Mouse (Mus musculus) hindbrain, postnatal 0 days (tissue): ENCODE results near the gene Calcb. TPM values are rescaled to one million over a fixed set of nuclear protein-coding genes. Genes with fewer than 3 reads are reported as not detected.

ENCODE experiments used
- ATAC-seq: fragments of 200-750 bp; cut with Nextera tagmentation; 2 replicates; pipeline ENCODE4 v1.8.0; 2017; ENCODE audit warnings: mild to moderate bottlenecking, moderate TSS enrichment, moderate library complexity
- DNase-seq: peaks from one replicate; pipeline ENCODE4 v3.0.0-alpha.2; 2015; ENCODE audit warnings: low spot score
- H3K27ac ChIP-seq: fragments of 300-500 bp; sonication (generic); 2 replicates; pipeline ENCODE4 v1.5.1; 2014; ENCODE audit warnings: mild to moderate bottlenecking
- H3K27me3 ChIP-seq: fragments of 300-500 bp; sonication (generic); 2 replicates; pipeline ENCODE4 v1.6.1; 2014; ENCODE audit warnings: low read length, mixed read lengths; ENCODE audit not compliant: insufficient read depth
- H3K36me3 ChIP-seq: fragments of 300-500 bp; sonication (generic); 2 replicates; pipeline ENCODE4 v1.6.1; 2014; ENCODE audit warnings: low read length, mixed read lengths; ENCODE audit not compliant: insufficient read depth
- H3K4me1 ChIP-seq: fragments of 300-500 bp; sonication (generic); 2 replicates; pipeline ENCODE4 v1.6.1; 2014; ENCODE audit warnings: antibody characterized with exemption, low read length, mixed read lengths; ENCODE audit not compliant: insufficient read depth
- H3K4me2 ChIP-seq: fragments of 300-500 bp; sonication (generic); 2 replicates; pipeline ENCODE4 v1.6.1; 2014; ENCODE audit warnings: low read depth, mild to moderate bottlenecking, low read length, moderate library complexity, mixed read lengths
- H3K4me3 ChIP-seq: fragments of 300-500 bp; sonication (generic); 2 replicates; pipeline ENCODE4 v1.5.1; 2014; ENCODE audit warnings: low read length
- H3K9ac ChIP-seq: fragments of 300-500 bp; sonication (generic); replicated peaks from 2 replicates; pipeline ENCODE4 v1.6.1; 2014; ENCODE audit warnings: mild to moderate bottlenecking, low read length, moderate library complexity, mixed read lengths
- H3K9me3 ChIP-seq: fragments of 300-500 bp; sonication (generic); 2 replicates; pipeline ENCODE4 v1.6.1; 2016; ENCODE audit warnings: low read length, mixed read lengths
- CTCF ChIP-seq: IDR thresholded peaks from 2 replicates; pipeline ENCODE4 v1.5.1; 2016; ENCODE audit warnings: antibody characterized with exemption, control low read depth, low read depth
- WGBS: fragments of 180-500 bp; shearing (Covaris S2); extraction: QIAGEN DNeasy Blood & Tissue Kit; methylation state at CpG from one replicate; pipeline ENCODE4 v1.1.7; 2014; 5-methylcytosine and 5-hydroxymethylcytosine counted together
- polyA plus RNA-seq: library from polyadenylated mRNA; unstranded; fragments of >200 nt; fragmentation: Nextera tagmentation; extraction: Ambion mirVana; gene quantifications from 2 replicates; pipeline ENCODE4 v1.2.1, GENCODE M21; 2015
- total RNA-seq: library from RNA; depleted of rRNA; stranded (reverse); fragments of >200 nt; gene quantifications from 2 replicates; pipeline ENCODE4 v1.2.3, GENCODE M21; 2014; rRNA removed

Calcb gene
- total and polyA plus RNA-seq, 2 experiments from 2014 or later = 11.5 to 13.0 TPM

DNA sequence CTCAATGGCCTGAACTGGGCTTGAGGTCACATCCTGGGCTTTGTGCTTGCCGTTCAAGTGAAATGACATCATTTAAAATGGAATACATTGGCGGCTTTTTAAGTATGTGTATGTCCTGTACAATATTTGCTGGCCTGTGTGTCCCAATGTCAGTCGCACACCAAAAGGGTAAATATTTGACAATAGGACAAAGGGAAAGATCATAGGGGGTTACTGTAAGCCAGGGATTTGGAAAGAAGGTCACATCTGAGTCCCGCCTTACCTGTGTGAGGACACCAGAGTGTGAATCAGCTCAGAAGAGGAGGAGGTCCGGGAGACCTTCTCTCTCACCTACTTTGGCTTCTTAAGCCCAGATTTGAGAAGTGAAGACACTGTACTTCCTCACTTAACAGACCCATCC is 50.1 kb downstream of the Calcb start:
- no peaks in the 10 kb centered on the region for H3K27me3 ChIP-seq
- no peak for ATAC-seq
- TF ChIP-seq CTCF = no peak
- no peak overlapping the region for H3K9ac ChIP-seq
- no peaks in the 10 kb centered on the region for H3K4me1 ChIP-seq
- H3K4me3 ChIP-seq = no peak overlapping the region
- no peak overlapping the region for H3K27ac ChIP-seq
- H3K36me3 ChIP-seq = no peaks in the 10 kb centered on the region
- H3K9me3 ChIP-seq = no peaks in the 10 kb centered on the region
- 94% methylated on average over 5 of the region's 5 CpGs for WGBS
- no peak for DNase-seq
- H3K4me2 ChIP-seq = no peak overlapping the region

DNA sequence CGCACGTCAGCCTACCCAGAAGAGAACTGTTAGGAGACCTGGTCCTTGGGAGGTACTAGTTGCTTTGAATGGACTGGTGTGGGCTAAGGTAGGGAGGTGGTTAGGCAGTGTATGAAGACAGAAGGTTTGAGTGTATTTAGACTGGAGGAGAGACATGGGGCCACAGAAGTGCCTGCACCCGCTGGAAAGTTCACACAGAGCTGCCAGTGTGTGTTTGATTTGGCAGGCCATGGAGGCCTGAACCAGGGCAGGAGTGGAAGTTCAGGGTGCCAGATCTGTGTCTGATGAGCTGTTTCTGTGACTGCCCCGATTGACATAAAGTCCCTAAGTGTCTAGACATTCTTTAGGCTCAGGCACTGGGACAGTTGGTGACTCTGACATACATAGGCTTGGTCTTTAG is 50.6 kb downstream of the Calcb start:
- Histone ChIP-seq H3K9ac (no peak overlapping the region), H3K27ac (no peak overlapping the region), H3K36me3 (no peaks in the 10 kb centered on the region), H3K4me1 (no peaks in the 10 kb centered on the region), H3K4me3 (no peak overlapping the region), H3K9me3 (no peaks in the 10 kb centered on the region), H3K27me3 (no peaks in the 10 kb centered on the region), H3K4me2 (no peak overlapping the region)
- DNase-seq (no peak), ATAC-seq (no peak)
- TF ChIP-seq CTCF = no peak
- 92% methylated on average over 4 of the region's 4 CpGs for WGBS

DNA sequence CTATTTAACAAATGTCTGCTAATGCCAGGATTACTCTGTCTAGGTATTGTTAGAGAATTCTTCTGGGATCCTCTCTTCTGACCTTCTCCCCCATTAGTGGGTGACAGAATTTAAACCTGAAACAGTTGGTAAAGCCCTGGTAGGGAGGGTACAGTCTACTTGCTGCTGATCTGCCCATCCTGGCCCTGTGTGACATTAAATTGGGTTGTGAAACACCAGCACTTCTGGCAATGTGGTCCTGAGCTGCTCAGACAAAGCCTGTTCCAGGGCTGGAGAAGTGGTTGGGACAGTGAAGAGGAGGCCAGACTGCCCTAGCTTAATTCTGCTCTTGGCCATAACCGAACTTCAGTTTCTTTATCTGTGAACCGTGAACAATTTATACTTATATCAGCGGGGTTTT is 52.1 kb downstream of the Calcb start:
- Histone ChIP-seq H3K4me1 (no peaks in the 10 kb centered on the region), H3K4me2 (no peak overlapping the region), H3K9me3 (no peaks in the 10 kb centered on the region), H3K4me3 (no peak overlapping the region), H3K36me3 (no peaks in the 10 kb centered on the region), H3K9ac (no peak overlapping the region), H3K27ac (no peak overlapping the region), H3K27me3 (no peaks in the 10 kb centered on the region)
- TF ChIP-seq CTCF = no peak
- ATAC-seq (no peak), DNase-seq (no peak)
- WGBS = 97% methylated on average over 3 of the region's 3 CpGs

GRCm38 (mm10) chr7:114771801-114772200 is 53.4 kb downstream of the Calcb start:
- Histone ChIP-seq H3K36me3 (no peaks in the 10 kb centered on the region), H3K4me2 (no peak overlapping the region), H3K9me3 (no peaks in the 10 kb centered on the region), H3K9ac (no peak overlapping the region), H3K27ac (no peak overlapping the region), H3K4me3 (no peak overlapping the region), H3K27me3 (no peaks in the 10 kb centered on the region), H3K4me1 (no peaks in the 10 kb centered on the region)
- TF ChIP-seq CTCF = no peak
- no peak for ATAC-seq
- WGBS = 75% methylated on average over 7 of the region's 7 CpGs
- DNase-seq = no peak

Other genes with a start within 250 kb of the Calcb start
- 1.9 and 3.8 TPM in 2 replicates for gene Cyp2r1, start 155.7 kb upstream of the Calcb start, total RNA-seq
- 1.2 TPM in 2 replicates for gene Cyp2r1, start 155.7 kb upstream of the Calcb start, polyA plus RNA-seq
- 27.4 and 52.9 TPM in 2 replicates for gene Calca, start 82.3 kb upstream of the Calcb start, total RNA-seq
- gene Calca, start 82.3 kb upstream of the Calcb start, polyA plus RNA-seq = 38.5 and 44.6 TPM in 2 replicates
- 6.1 and 9.7 TPM in 2 replicates for gene Insc, start 25.1 kb downstream of the Calcb start, total RNA-seq
- 5.2 and 6.4 TPM in 2 replicates for gene Insc, start 25.1 kb downstream of the Calcb start, polyA plus RNA-seq